Mouse (Mus musculus): ENCODE results near the gene Bgn. TPM values are rescaled to one million over a fixed set of nuclear protein-coding genes. Genes with fewer than 3 reads are reported as not detected.

The Bgn gene
- polyA plus RNA-seq, 1 experiment from 2014 or later: 32.2 TPM

DNA sequence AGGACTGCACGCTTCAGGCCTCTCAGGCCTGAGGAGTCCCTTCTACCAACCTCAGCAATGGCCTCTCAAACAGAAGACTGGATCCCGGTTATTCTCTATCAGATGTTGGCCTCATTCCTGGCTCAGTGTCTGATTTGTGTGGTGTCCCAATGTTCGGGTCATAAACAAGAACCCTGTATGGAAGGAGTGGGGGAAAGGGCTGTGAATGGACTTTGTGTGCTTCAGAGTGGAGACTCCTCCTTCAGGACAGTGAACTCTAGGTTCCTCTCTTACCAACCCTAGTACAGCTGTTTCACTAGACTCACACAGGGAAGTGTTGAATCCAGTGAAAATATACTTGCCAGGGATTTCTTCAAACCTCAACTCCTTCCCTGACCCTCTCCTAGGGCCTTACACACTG lies 15.1 kb upstream of the Bgn start:
- no peak for DNase-seq (ENCODE audit: low spot score)
- WGBS: 72% methylated on average over 3 of the region's 3 CpGs
- Histone ChIP-seq H3K4me2 (ENCODE audit: low read depth, low read length, severe bottlenecking) (no peak overlapping the region), H3K27me3 (ENCODE audit: control insufficient read depth, insufficient read depth, low read length) (no peaks in the 10 kb centered on the region), H3K27ac (ENCODE audit: low read depth, low read length) (no peak overlapping the region), H3K36me3 (ENCODE audit: control insufficient read depth, insufficient read depth, low read length) (no peaks in the 10 kb centered on the region), H3K9ac (ENCODE audit: low read length) (no peak overlapping the region), H3K4me1 (replicated peaks; ENCODE audit: control insufficient read depth, insufficient read depth, low read length) (no peaks in the 10 kb centered on the region), H3K4me3 (ENCODE audit: low read depth, low read length) (no peak overlapping the region), H3K9me3 (ENCODE audit: control insufficient read depth, low read length) (no peaks in the 10 kb centered on the region)
- no peak for ATAC-seq (replicated peaks; ENCODE audit: low FRiP score)

DNA sequence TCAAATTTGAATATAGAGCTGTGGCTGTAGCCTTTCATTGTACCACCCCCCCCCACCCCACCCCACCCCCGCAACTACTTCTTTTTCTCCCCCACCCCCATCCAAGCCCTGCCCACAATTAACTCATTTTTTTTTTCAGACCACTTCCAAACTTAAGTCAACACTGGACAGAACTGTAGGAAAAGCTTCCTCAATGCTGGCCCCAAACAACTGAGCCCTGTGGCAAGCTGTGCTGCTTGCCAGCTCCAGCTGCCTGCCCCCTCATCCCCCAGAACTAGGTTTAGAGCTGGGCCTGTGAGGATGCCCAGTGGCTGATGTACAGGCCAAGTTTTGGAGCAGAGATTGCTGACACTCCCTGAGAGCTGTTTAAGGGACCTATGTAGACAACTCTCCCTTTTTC lies 14.7 kb upstream of the Bgn start:
- Histone ChIP-seq H3K4me2 (ENCODE audit: low read depth, low read length, severe bottlenecking) (no peak overlapping the region), H3K36me3 (ENCODE audit: control insufficient read depth, insufficient read depth, low read length) (no peaks in the 10 kb centered on the region), H3K4me1 (replicated peaks; ENCODE audit: control insufficient read depth, insufficient read depth, low read length) (no peaks in the 10 kb centered on the region), H3K9ac (ENCODE audit: low read length) (no peak overlapping the region), H3K9me3 (ENCODE audit: control insufficient read depth, low read length) (no peaks in the 10 kb centered on the region), H3K27me3 (ENCODE audit: control insufficient read depth, insufficient read depth, low read length) (no peaks in the 10 kb centered on the region), H3K4me3 (ENCODE audit: low read depth, low read length) (no peak overlapping the region), H3K27ac (ENCODE audit: low read depth, low read length) (no peak overlapping the region)
- DNase-seq (ENCODE audit: low spot score) (no peak), ATAC-seq (replicated peaks; ENCODE audit: low FRiP score) (no peak)
- WGBS: 67% methylated on average over 1 of the region's 1 CpGs

DNA sequence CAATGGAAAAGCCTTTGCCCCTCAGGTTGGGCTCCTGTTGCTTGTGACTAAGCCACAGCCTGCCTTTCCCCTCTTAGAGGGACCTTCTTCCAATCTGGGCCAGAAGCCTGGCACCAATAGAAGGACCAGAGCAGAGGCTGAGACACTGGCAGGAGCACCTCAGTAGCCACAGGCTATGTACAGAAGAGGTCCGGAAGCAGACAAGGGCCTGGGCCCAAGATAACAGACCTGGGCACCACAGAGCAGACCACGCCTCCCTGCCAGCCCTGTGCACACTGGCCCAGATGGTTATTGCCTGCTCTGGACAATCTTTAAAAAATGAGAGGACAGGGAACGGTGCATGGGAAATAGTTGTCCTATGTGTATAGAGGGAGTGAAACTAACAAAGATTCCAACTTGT lies 11.6 kb upstream of the Bgn start:
- H3K9me3 ChIP-seq (ENCODE audit: control insufficient read depth, low read length): no peaks in the 10 kb centered on the region
- no peak overlapping the region for H3K4me3 ChIP-seq (ENCODE audit: low read depth, low read length)
- no peaks in the 10 kb centered on the region for H3K36me3 ChIP-seq (ENCODE audit: control insufficient read depth, insufficient read depth, low read length)
- H3K4me1 ChIP-seq (replicated peaks; ENCODE audit: control insufficient read depth, insufficient read depth, low read length): no peaks in the 10 kb centered on the region
- DNase-seq (ENCODE audit: low spot score) (no peak), ATAC-seq (replicated peaks; ENCODE audit: low FRiP score) (no peak)
- H3K27ac ChIP-seq (ENCODE audit: low read depth, low read length): no peak overlapping the region
- H3K4me2 ChIP-seq (ENCODE audit: low read depth, low read length, severe bottlenecking): no peak overlapping the region
- H3K27me3 ChIP-seq (ENCODE audit: control insufficient read depth, insufficient read depth, low read length): no peaks in the 10 kb centered on the region
- no peak overlapping the region for H3K9ac ChIP-seq (ENCODE audit: low read length)
- 93% methylated on average over 3 of the region's 3 CpGs for WGBS

DNA sequence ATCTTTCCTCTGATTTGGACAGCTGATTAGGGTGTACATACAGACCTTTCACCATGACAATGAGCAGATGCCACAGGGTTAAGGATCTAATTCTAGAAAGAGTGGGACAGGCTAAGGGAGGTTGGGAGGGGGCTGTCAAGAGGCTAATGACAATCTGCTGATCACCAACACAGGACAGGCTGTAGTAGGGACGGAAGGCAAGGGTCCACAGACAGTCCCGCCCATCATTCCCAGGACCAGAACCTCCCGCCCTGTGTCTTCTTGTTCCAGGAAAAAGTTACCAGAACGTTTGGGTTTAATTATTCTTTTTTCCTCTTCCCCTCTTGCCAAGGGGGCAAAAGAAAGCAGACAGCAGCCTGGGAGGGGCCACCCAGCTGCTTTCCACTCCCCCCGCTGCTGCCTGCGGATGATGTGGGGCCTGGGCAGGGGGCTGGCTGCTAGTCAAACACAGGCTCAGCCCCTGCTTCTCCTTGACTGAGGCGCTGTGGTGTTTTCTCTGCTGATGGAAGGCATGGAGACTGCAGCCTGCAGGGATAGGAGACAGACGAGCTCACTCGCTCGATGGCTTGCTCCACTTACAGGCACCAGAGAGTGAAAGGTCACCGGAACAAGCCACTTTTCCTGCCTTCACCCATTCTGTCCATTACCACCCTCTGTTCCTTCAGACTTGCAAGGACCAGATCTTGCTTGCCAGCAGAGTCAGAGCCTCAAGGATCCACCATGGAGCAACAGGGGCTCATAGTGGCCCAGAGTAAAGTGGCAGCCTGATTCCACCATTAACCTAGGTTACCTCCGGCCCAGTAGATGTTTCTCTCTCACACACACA lies 8.8 kb upstream of the Bgn start:
- no peaks in the 10 kb centered on the region; the same call in 1 of the 2 replicates for H3K27me3 ChIP-seq (ENCODE audit: control insufficient read depth, insufficient read depth, low read length)
- ATAC-seq (replicated peaks; ENCODE audit: low FRiP score): no peak
- no peaks in the 10 kb centered on the region for H3K4me1 ChIP-seq (replicated peaks; ENCODE audit: control insufficient read depth, insufficient read depth, low read length)
- H3K4me2 ChIP-seq (ENCODE audit: low read depth, low read length, severe bottlenecking): no peak overlapping the region
- DNase-seq (ENCODE audit: low spot score): no peak
- no peak overlapping the region for H3K4me3 ChIP-seq (ENCODE audit: low read depth, low read length)
- WGBS: 67% methylated on average over 12 of the region's 12 CpGs
- no peak overlapping the region for H3K27ac ChIP-seq (ENCODE audit: low read depth, low read length)
- H3K9me3 ChIP-seq (ENCODE audit: control insufficient read depth, low read length): no peaks in the 10 kb centered on the region
- H3K36me3 ChIP-seq (ENCODE audit: control insufficient read depth, insufficient read depth, low read length): no peaks in the 10 kb centered on the region
- H3K9ac ChIP-seq (ENCODE audit: low read length): no peak overlapping the region

DNA sequence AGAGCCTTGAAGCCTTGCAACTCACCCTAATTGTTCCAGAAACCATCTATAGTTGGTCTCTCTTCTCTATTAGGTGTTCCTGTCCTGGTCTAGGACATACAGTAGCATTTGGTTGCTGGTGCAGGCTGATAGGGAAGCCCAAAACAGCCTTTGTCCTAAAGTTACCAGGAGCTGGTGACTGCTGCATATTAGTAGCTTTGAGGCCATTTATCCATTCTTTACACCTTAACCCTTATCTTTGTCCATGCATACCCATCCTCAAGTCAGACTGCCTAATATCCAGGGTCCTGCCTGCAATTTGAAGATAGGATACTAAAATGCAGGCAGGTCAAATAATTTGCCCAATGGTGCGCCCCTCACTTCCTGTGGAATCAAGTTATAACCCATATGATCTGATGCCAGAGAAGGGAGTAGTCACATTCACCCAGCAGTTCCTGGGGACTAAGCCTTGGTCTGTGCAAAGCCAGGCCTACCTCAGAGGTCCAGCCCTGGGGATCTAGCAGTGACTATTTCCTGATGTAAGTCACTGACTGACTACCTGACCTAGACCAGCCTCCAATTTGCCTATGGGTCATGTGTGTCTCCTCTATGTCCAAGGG lies 7.6 kb upstream of the Bgn start:
- no peaks in the 10 kb centered on the region; the same call in 1 of the 2 replicates for H3K27me3 ChIP-seq (ENCODE audit: control insufficient read depth, insufficient read depth, low read length)
- ATAC-seq (replicated peaks; ENCODE audit: low FRiP score) (no peak), DNase-seq (ENCODE audit: low spot score) (no peak)
- H3K4me3 ChIP-seq (ENCODE audit: low read depth, low read length): no peak overlapping the region
- no peak overlapping the region for H3K27ac ChIP-seq (ENCODE audit: low read depth, low read length)
- no peaks in the 10 kb centered on the region for H3K36me3 ChIP-seq (ENCODE audit: control insufficient read depth, insufficient read depth, low read length)
- WGBS: 90% methylated on average over 1 of the region's 1 CpGs
- H3K4me2 ChIP-seq (ENCODE audit: low read depth, low read length, severe bottlenecking): no peak overlapping the region
- no peaks in the 10 kb centered on the region for H3K4me1 ChIP-seq (replicated peaks; ENCODE audit: control insufficient read depth, insufficient read depth, low read length)
- H3K9me3 ChIP-seq (ENCODE audit: control insufficient read depth, low read length): no peaks in the 10 kb centered on the region
- H3K9ac ChIP-seq (ENCODE audit: low read length): no peak overlapping the region

DNA sequence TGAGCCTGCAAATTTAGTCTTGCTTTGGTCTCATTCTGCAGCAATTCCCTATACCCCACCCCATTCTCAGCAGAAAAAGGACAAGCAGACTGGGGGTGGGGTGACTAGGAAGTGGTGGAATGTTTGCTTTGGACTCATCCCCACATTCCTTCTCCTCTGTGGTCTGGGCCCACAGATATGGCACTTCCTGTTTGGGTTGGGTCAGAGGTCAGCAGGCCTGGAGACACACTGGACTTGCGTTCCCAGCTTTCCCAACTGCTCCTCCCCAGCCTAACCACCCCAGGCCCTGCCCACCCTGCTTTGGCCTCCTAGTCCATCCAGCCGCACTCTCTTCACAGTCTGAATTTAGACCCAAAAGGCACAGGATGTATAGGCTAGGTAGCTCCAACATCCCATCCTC lies 6.8 kb upstream of the Bgn start:
- Histone ChIP-seq H3K9ac (ENCODE audit: low read length) (no peak overlapping the region), H3K9me3 (ENCODE audit: control insufficient read depth, low read length) (no peaks in the 10 kb centered on the region), H3K27ac (ENCODE audit: low read depth, low read length) (no peak overlapping the region), H3K4me3 (ENCODE audit: low read depth, low read length) (no peak overlapping the region), H3K36me3 (ENCODE audit: control insufficient read depth, insufficient read depth, low read length) (no peaks in the 10 kb centered on the region), H3K4me2 (ENCODE audit: low read depth, low read length, severe bottlenecking) (no peak overlapping the region), H3K4me1 (replicated peaks; ENCODE audit: control insufficient read depth, insufficient read depth, low read length) (no peaks in the 10 kb centered on the region), H3K27me3 (ENCODE audit: control insufficient read depth, insufficient read depth, low read length) (no peaks in the 10 kb centered on the region; the same call in 1 of the 2 replicates)
- no peak for DNase-seq (ENCODE audit: low spot score)
- ATAC-seq (replicated peaks; ENCODE audit: low FRiP score): no peak
- WGBS: 70% methylated on average over 2 of the region's 2 CpGs

DNA sequence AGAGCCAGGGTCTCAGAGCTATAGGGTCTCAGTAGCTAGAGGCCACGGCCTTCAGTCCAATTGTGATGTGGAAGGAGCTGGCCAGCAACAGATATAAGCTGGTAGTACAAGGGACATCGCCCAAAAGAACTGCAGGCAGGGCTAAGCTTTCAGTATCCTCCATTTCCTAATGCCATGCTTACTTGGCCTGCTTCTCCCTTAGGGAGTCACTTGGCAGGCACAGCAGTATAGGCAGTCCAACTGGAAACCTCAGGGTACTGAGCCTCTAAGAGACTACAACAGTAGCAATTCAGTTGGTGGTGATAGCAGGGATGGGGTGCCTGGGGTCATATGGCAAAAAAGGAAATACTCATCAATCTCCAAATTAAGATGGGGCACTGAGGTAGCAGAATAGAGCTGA lies 5.9 kb upstream of the Bgn start:
- Histone ChIP-seq H3K9me3 (ENCODE audit: control insufficient read depth, low read length) (no peaks in the 10 kb centered on the region), H3K36me3 (ENCODE audit: control insufficient read depth, insufficient read depth, low read length) (no peaks in the 10 kb centered on the region), H3K4me2 (ENCODE audit: low read depth, low read length, severe bottlenecking) (no peak overlapping the region), H3K27me3 (ENCODE audit: control insufficient read depth, insufficient read depth, low read length) (no peaks in the 10 kb centered on the region; the same call in 1 of the 2 replicates), H3K9ac (ENCODE audit: low read length) (no peak overlapping the region), H3K27ac (ENCODE audit: low read depth, low read length) (no peak overlapping the region), H3K4me1 (replicated peaks; ENCODE audit: control insufficient read depth, insufficient read depth, low read length) (no peaks in the 10 kb centered on the region), H3K4me3 (ENCODE audit: low read depth, low read length) (no peak overlapping the region)
- 77% methylated on average over 2 of the region's 2 CpGs for WGBS
- DNase-seq (ENCODE audit: low spot score) (no peak), ATAC-seq (replicated peaks; ENCODE audit: low FRiP score) (no peak)

DNA sequence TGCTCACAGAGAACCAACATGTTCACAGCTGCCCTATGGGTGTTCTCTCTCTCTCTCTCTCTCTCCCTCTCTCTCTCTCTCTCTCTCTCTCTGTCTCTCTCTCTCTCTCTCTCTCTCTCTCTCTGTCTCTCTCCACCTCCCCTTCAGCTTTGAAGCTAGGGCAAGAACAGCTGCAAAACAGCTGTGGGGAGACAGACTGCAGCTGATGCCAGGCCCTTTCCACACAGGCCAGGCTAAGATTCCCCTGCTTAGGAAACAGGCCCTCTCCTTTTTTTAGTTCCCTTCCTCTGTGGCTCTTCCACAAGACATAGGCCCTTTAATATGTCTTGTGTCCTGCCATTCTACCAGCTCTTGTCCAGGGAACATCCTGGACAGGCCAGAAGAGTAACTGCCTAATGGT lies 3.7 kb upstream of the Bgn start:
- H3K27ac ChIP-seq (ENCODE audit: low read depth, low read length): no peak overlapping the region
- H3K27me3 ChIP-seq (ENCODE audit: control insufficient read depth, insufficient read depth, low read length): no peaks in the 10 kb centered on the region; the same call in 1 of the 2 replicates
- H3K4me3 ChIP-seq (ENCODE audit: low read depth, low read length): no peak overlapping the region
- H3K36me3 ChIP-seq (ENCODE audit: control insufficient read depth, insufficient read depth, low read length): no peaks in the 10 kb centered on the region
- ATAC-seq (replicated peaks; ENCODE audit: low FRiP score) (no peak), DNase-seq (ENCODE audit: low spot score) (no peak)
- H3K9me3 ChIP-seq (ENCODE audit: control insufficient read depth, low read length): no peaks in the 10 kb centered on the region
- H3K4me2 ChIP-seq (ENCODE audit: low read depth, low read length, severe bottlenecking): no peak overlapping the region
- no peaks in the 10 kb centered on the region for H3K4me1 ChIP-seq (replicated peaks; ENCODE audit: control insufficient read depth, insufficient read depth, low read length)
- H3K9ac ChIP-seq (ENCODE audit: low read length): no peak overlapping the region

DNA sequence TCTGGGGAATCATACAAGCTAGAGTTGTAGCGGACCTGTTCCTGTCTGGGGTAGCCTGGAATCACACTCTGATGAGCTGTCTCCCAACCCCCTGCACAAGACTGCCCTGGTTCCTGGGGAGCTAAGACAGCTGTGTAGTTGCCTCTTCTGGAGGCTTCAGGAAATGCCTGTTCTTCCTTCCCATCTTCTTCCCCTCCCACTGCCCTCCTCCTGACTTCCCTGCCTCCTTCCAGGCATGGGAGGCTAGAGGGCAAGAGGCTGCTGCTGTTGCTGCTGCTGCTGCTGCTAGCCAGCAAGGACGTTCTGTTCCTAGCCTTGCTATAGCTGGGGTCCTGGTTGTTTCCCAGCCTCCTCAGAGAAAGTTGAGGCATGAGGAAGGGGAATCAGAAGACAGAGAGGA lies 3.1 kb upstream of the Bgn start:
- no peak overlapping the region for H3K4me2 ChIP-seq (ENCODE audit: low read depth, low read length, severe bottlenecking)
- H3K9me3 ChIP-seq (ENCODE audit: control insufficient read depth, low read length): no peaks in the 10 kb centered on the region
- no peaks in the 10 kb centered on the region for H3K36me3 ChIP-seq (ENCODE audit: control insufficient read depth, insufficient read depth, low read length)
- H3K9ac ChIP-seq (ENCODE audit: low read length): no peak overlapping the region
- H3K27me3 ChIP-seq (ENCODE audit: control insufficient read depth, insufficient read depth, low read length): no peaks in the 10 kb centered on the region; the same call in 1 of the 2 replicates
- 70% methylated on average over 2 of the region's 2 CpGs for WGBS
- no peak overlapping the region for H3K27ac ChIP-seq (ENCODE audit: low read depth, low read length)
- DNase-seq (ENCODE audit: low spot score) (no peak), ATAC-seq (replicated peaks; ENCODE audit: low FRiP score) (no peak)
- H3K4me3 ChIP-seq (ENCODE audit: low read depth, low read length): no peak overlapping the region
- no peaks in the 10 kb centered on the region for H3K4me1 ChIP-seq (replicated peaks; ENCODE audit: control insufficient read depth, insufficient read depth, low read length)
